ENCODE assay signal across 7 mouse cellular contexts in the genomic region with DNA sequence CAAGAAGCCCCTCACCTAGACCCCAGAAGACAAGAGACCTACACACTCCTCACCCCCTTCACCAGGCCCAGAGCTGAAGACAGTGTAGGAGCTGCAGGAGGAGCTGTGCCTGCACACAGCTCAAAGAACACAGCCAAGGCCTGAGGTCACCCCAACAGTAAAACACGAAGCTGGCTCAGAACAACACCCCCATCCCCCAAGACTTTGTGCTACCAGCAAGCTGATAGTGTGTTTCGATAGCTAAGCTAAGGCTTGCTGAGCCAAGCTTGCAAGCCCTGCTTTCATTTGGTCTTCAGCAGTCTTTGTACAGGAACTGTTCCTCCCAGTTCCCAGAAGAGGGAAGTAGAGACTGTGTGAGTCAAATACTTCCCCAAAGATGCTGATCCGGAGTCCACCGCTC. TPM values are rescaled to one million over a fixed set of nuclear protein-coding genes. Genes with fewer than 3 reads are reported as not detected.
DNase-seq lines count a peak whose midpoint lies in the region; ATAC-seq lines count a peak whose summit lies in the region.

No protein-coding gene starts in this region.

- DNase-seq in layer of hippocampus, adult 9-11 months = peak; percentile 59
- DNase-seq in layer of hippocampus, adult 8-10 months (ENCODE audit: low spot score in 2 of 2) = no peak
- DNase-seq in NIH3T3 (ENCODE audit: low read depth) = peak; percentile 11
- DNase-seq in cerebellum, postnatal 36 days = no peak

- peaks cover 4% of the 10 kb centered on the region; the same call in 1 of the 2 replicates for H3K36me3 ChIP-seq in heart, embryonic 16.5 days (ENCODE audit: control insufficient read depth, insufficient read depth)
- H3K36me3 ChIP-seq in macrophage (ENCODE audit: inconsistent target) = no peaks in the 10 kb centered on the region
- no peaks in the 10 kb centered on the region for H3K36me3 ChIP-seq in forebrain, embryonic 12.5 days (replicated peaks)

- 0 out of 2 replicates have a peak overlapping the region, but pooled peaks have one; percentile 24 for H3K27ac ChIP-seq in heart, embryonic 16.5 days (ENCODE audit: low read length)
- H3K27ac ChIP-seq in macrophage = peak overlapping the region; percentile 89
- no peak overlapping the region for H3K27ac ChIP-seq in forebrain, embryonic 12.5 days

- H3K79me2 ChIP-seq in macrophage (ENCODE audit: inconsistent target) = peaks cover 85% of the 10 kb centered on the region

- H3K9me3 ChIP-seq in heart, embryonic 16.5 days (replicated peaks; ENCODE audit: control insufficient read depth, low read length) = no peaks in the 10 kb centered on the region
- H3K9me3 ChIP-seq in forebrain, embryonic 12.5 days = no peaks in the 10 kb centered on the region

- H3K4me3 ChIP-seq in heart, embryonic 16.5 days (ENCODE audit: low read length) = no peak overlapping the region
- H3K4me3 ChIP-seq in macrophage (ENCODE audit: inconsistent target) = no peak overlapping the region
- H3K4me3 ChIP-seq in forebrain, embryonic 12.5 days (replicated peaks) = no peak overlapping the region

- no peaks in the 10 kb centered on the region for H3K4me1 ChIP-seq in heart, embryonic 16.5 days (ENCODE audit: control insufficient read depth, insufficient read depth, low read length)
- H3K4me1 ChIP-seq in forebrain, embryonic 12.5 days = no peaks in the 10 kb centered on the region

- H3K9ac ChIP-seq in heart, embryonic 16.5 days (ENCODE audit: low read length) = no peak overlapping the region
- H3K9ac ChIP-seq in forebrain, embryonic 12.5 days = no peak overlapping the region

- 58% methylated on average over 4 of the region's 4 CpGs for WGBS in heart, embryonic 16.5 days
- WGBS in macrophage (ENCODE audit: missing documents) = 4% methylated on average over 4 of the region's 4 CpGs
- WGBS in forebrain, embryonic 12.5 days = 83% methylated on average over 4 of the region's 4 CpGs

- H3K27me3 ChIP-seq in heart, embryonic 16.5 days (ENCODE audit: control insufficient read depth, insufficient read depth, low read length) = no peaks in the 10 kb centered on the region
- no peaks in the 10 kb centered on the region for H3K27me3 ChIP-seq in forebrain, embryonic 12.5 days

- 0 out of 2 replicates have a peak, but pooled peaks have one; percentile 30 for ATAC-seq in heart, embryonic 16.5 days (replicated peaks; ENCODE audit: extremely low read depth, insufficient read depth, low FRiP score)
- ATAC-seq in forebrain, embryonic 12.5 days (ENCODE audit: low FRiP score) = no peak

- no peak overlapping the region for H3K4me2 ChIP-seq in heart, embryonic 16.5 days (ENCODE audit: low read depth, low read length)
- no peak overlapping the region for H3K4me2 ChIP-seq in forebrain, embryonic 12.5 days

RNA-seq across cellular contexts. Expression of a gene that starts 7.7 kb away (rescaled TPM):
- total RNA-seq in layer of hippocampus, adult 8-10 months (2022) = 10 to 100 TPM; 46.6 to 58.4 (median 52.2) TPM
- polyA plus RNA-seq in heart, embryonic 16.5 days (2015; fragmentation: Nextera tagmentation; extraction: Ambion mirVana) = 5.4 and 6.2 TPM in 2 replicates
- total RNA-seq in macrophage (2018; cell fraction: chromatin; rRNA removed) = 10 to 100 TPM; 10.8 to 64.8 (median 42.6) TPM
- 10 to 100 TPM; 23.8 to 62.1 (median 37.7) TPM for total RNA-seq in macrophage (2018; cell fraction: cytosol; rRNA removed)
- 10 to 100 TPM; 15.8 to 88.5 (median 44.9) TPM for total RNA-seq in macrophage (2018; cell fraction: nucleus; rRNA removed)
- 28.0 to 32.8 TPM (median 28.4 TPM) in 3 replicates for polyA plus RNA-seq in macrophage (2018)
- polyA plus RNA-seq in forebrain, embryonic 12.5 days (2016; fragmentation: Nextera tagmentation; extraction: Ambion mirVana) = 11.4 and 11.9 TPM in 2 replicates

RNA-seq across cellular contexts. Expression of a gene that starts 46.8 kb away (rescaled TPM):
- total RNA-seq in layer of hippocampus, adult 8-10 months (2022) = 10 to 100 TPM; 32.3 to 39.0 (median 34.2) TPM
- polyA plus RNA-seq in heart, embryonic 16.5 days (2015; fragmentation: Nextera tagmentation; extraction: Ambion mirVana) = 7.4 and 8.7 TPM in 2 replicates
- 100 to 1,000 TPM in 1 of 26 experiments, 10 to 100 TPM in 25; 21.8 to 133 (median 65.1) TPM for total RNA-seq in macrophage (2018; cell fraction: chromatin; rRNA removed)
- 10 to 100 TPM in 23 of 26 experiments, 1 to 10 TPM in 3; 6.6 to 23.9 (median 15.1) TPM for total RNA-seq in macrophage (2018; cell fraction: cytosol; rRNA removed)
- total RNA-seq in macrophage (2018; cell fraction: nucleus; rRNA removed) = 10 to 100 TPM; 14.0 to 97.8 (median 37.1) TPM
- polyA plus RNA-seq in macrophage (2018) = 14.5 to 22.9 TPM (median 17.8 TPM) in 3 replicates
- 15.2 and 19.3 TPM in 2 replicates for polyA plus RNA-seq in forebrain, embryonic 12.5 days (2016; fragmentation: Nextera tagmentation; extraction: Ambion mirVana)

RNA-seq across cellular contexts. Expression of a gene that starts 57.5 kb away (rescaled TPM):
- 10 to 100 TPM; 20.7 to 22.4 (median 21.6) TPM for total RNA-seq in layer of hippocampus, adult 8-10 months (2022)
- polyA plus RNA-seq in heart, embryonic 16.5 days (2015; fragmentation: Nextera tagmentation; extraction: Ambion mirVana) = 3.7 and 4.0 TPM in 2 replicates
- 100 to 1,000 TPM in 10 of 26 experiments, 10 to 100 TPM in 16; 60.8 to 135 (median 92.8) TPM for total RNA-seq in macrophage (2018; cell fraction: chromatin; rRNA removed)
- total RNA-seq in macrophage (2018; cell fraction: cytosol; rRNA removed) = 10 to 100 TPM; 13.1 to 32.3 (median 19.1) TPM
- 100 to 1,000 TPM in 1 of 26 experiments, 10 to 100 TPM in 25; 46.0 to 110 (median 70.7) TPM for total RNA-seq in macrophage (2018; cell fraction: nucleus; rRNA removed)
- polyA plus RNA-seq in macrophage (2018) = 10.7 to 19.5 TPM (median 16.7 TPM) in 3 replicates
- polyA plus RNA-seq in forebrain, embryonic 12.5 days (2016; fragmentation: Nextera tagmentation; extraction: Ambion mirVana) = 6.5 and 7.6 TPM in 2 replicates

RNA-seq across cellular contexts. Expression of a gene that starts 57.6 kb away (rescaled TPM):
- total RNA-seq in layer of hippocampus, adult 8-10 months (2022) = 1 to 10 TPM; 6.6 to 7.2 (median 6.7) TPM
- polyA plus RNA-seq in heart, embryonic 16.5 days (2015; fragmentation: Nextera tagmentation; extraction: Ambion mirVana) = 9.8 and 10.3 TPM in 2 replicates
- total RNA-seq in macrophage (2018; cell fraction: chromatin; rRNA removed) = 100 to 1,000 TPM in 9 of 26 experiments, 10 to 100 TPM in 17; 29.9 to 167 (median 78.6) TPM
- 100 to 1,000 TPM in 5 of 26 experiments, 10 to 100 TPM in 21; 40.4 to 182 (median 83.3) TPM for total RNA-seq in macrophage (2018; cell fraction: cytosol; rRNA removed)
- 100 to 1,000 TPM in 17 of 26 experiments, 10 to 100 TPM in 9; 53.5 to 249 (median 123) TPM for total RNA-seq in macrophage (2018; cell fraction: nucleus; rRNA removed)
- polyA plus RNA-seq in macrophage (2018) = 26.7 to 29.5 TPM (median 28.6 TPM) in 3 replicates
- polyA plus RNA-seq in forebrain, embryonic 12.5 days (2016; fragmentation: Nextera tagmentation; extraction: Ambion mirVana) = 21.4 and 28.7 TPM in 2 replicates

Comparison
In these comparisons a context has a peak if more than half of its experiments do, and no peak if none do; other contexts are left out.
1. DNase-seq: peak in layer of hippocampus, adult 9-11 months (single experiment) and NIH3T3 (single experiment); none in layer of hippocampus, adult 8-10 months (0 of 2) and cerebellum, postnatal 36 days (0 of 2).